19 mouse cellular contexts compared by ENCODE assay signal in genomic region chr17:8272054-8272749, GRCm38 (mm10). TPM values are rescaled to one million over a fixed set of nuclear protein-coding genes. Genes with fewer than 3 reads are reported as not detected.
A peak's percentile ranks its signal among the peaks of the same experiment; 100 is the strongest.
DNase-seq lines count a peak whose midpoint lies in the region; ATAC-seq lines count a peak whose summit lies in the region.
"Had no signal": no experiment of that assay in that cellular context is flagged by ENCODE, and none has a peak within 500 bp of the region (broad histone marks: within the 10 kb centered on the region; RNA-seq: fewer than 3 reads in every experiment).

No protein-coding gene starts in this region.

- ATAC-seq in forebrain, embryonic 11.5 days (replicated peaks; ENCODE audit: low FRiP score), result no peak
- ATAC-seq in inflammation-experienced regulatory T-cells, adult 6 months, result no peak
- no peak for ATAC-seq in neural tube, embryonic 15.5 days (ENCODE audit: low FRiP score)

- H3K27me3 ChIP-seq in forebrain, embryonic 11.5 days (ENCODE audit: control insufficient read depth, insufficient read depth, low read length), result no peaks in the 10 kb centered on the region
- H3K27me3 ChIP-seq in neural tube, embryonic 15.5 days (replicated peaks), result no peaks in the 10 kb centered on the region
- H3K27me3 ChIP-seq: lung, embryonic 15.5 days had no signal

- 53% methylated on average over 6 of the region's 6 CpGs for WGBS in forebrain, embryonic 11.5 days
- 57% methylated on average over 6 of the region's 6 CpGs for WGBS in neural tube, embryonic 15.5 days

- H3K4me2 ChIP-seq in forebrain, embryonic 11.5 days (ENCODE audit: low read depth, low read length, severe bottlenecking), result no peak overlapping the region
- H3K4me2 ChIP-seq in neural tube, embryonic 15.5 days, result no peak overlapping the region
- H3K4me2 ChIP-seq: kidney, embryonic 15.5 days; lung, embryonic 15.5 days; midbrain, embryonic 12.5 days had no signal

- no peak overlapping the region for H3K4me3 ChIP-seq in forebrain, embryonic 11.5 days (ENCODE audit: low read depth, low read length)
- no peak overlapping the region for H3K4me3 ChIP-seq in neural tube, embryonic 15.5 days (replicated peaks)
- H3K4me3 ChIP-seq: gastrocnemius, adult 2 months; kidney, embryonic 15.5 days; lung, embryonic 15.5 days; midbrain, embryonic 12.5 days had no signal

- H3K36me3 ChIP-seq in forebrain, embryonic 11.5 days (ENCODE audit: control insufficient read depth, insufficient read depth, low read length), result no peaks in the 10 kb centered on the region
- H3K36me3 ChIP-seq in neural tube, embryonic 15.5 days, result no peaks in the 10 kb centered on the region
- H3K36me3 ChIP-seq: kidney, embryonic 15.5 days; lung, embryonic 15.5 days; midbrain, embryonic 12.5 days had no signal

- no peak overlapping the region for H3K9ac ChIP-seq in forebrain, embryonic 11.5 days (ENCODE audit: low read length)
- no peak overlapping the region for H3K9ac ChIP-seq in neural tube, embryonic 15.5 days (replicated peaks)
- H3K9ac ChIP-seq: kidney, embryonic 15.5 days; lung, embryonic 15.5 days; midbrain, embryonic 12.5 days had no signal

- peak; percentile 32 for DNase-seq in adrenal gland, postnatal 14 days
- DNase-seq in adrenal gland, adult 18-20 months (ENCODE audit: low spot score in 2 of 2), result no peak
- DNase-seq in thymus, postnatal 0 days (ENCODE audit: low spot score), result peak; percentile 11
- no peak for DNase-seq in thymus, postnatal 14 days
- peak; percentile 40 for DNase-seq in lung, postnatal 14 days
- DNase-seq in forebrain, embryonic 11.5 days (ENCODE audit: low spot score), result no peak
- DNase-seq: cerebellum, adult 9-11 months; gastrocnemius, adult 2 months; left cerebral cortex, postnatal 4 days; right cerebral cortex, postnatal 4 days; thymus, postnatal 36 days had no signal

- no peaks in the 10 kb centered on the region for H3K4me1 ChIP-seq in forebrain, embryonic 11.5 days (replicated peaks; ENCODE audit: control insufficient read depth, insufficient read depth, low read length)
- no peaks in the 10 kb centered on the region for H3K4me1 ChIP-seq in neural tube, embryonic 15.5 days
- H3K4me1 ChIP-seq: lung, embryonic 15.5 days had no signal

- no peak overlapping the region for H3K27ac ChIP-seq in forebrain, embryonic 11.5 days (ENCODE audit: low read depth, low read length)
- no peak overlapping the region for H3K27ac ChIP-seq in neural tube, embryonic 15.5 days (replicated peaks)
- H3K27ac ChIP-seq: gastrocnemius, adult 2 months; kidney, embryonic 15.5 days; lung, embryonic 15.5 days; midbrain, embryonic 12.5 days had no signal

- no peaks in the 10 kb centered on the region for H3K9me3 ChIP-seq in forebrain, embryonic 11.5 days (ENCODE audit: control insufficient read depth, low read length)
- no peaks in the 10 kb centered on the region for H3K9me3 ChIP-seq in neural tube, embryonic 15.5 days (replicated peaks)
- H3K9me3 ChIP-seq: kidney, embryonic 15.5 days; lung, embryonic 15.5 days; midbrain, embryonic 12.5 days had no signal

RNA-seq across cellular contexts. Expression of gene Mpc1, which starts 10.5 kb away (rescaled TPM):
- total RNA-seq in adrenal gland, postnatal 14 days (2021), result 356 and 378 TPM in 2 replicates
- 100 to 1,000 TPM; 319 to 746 TPM for total RNA-seq in adrenal gland, adult 18-20 months (2021)
- 280 and 284 TPM in 2 replicates for polyA plus RNA-seq in thymus, postnatal 0 days (2015; fragmentation: Nextera tagmentation; extraction: Ambion mirVana)
- polyA plus RNA-seq in forebrain, embryonic 11.5 days (2014; fragmentation: Nextera tagmentation; extraction: Ambion mirVana), result 87.7 and 87.9 TPM in 2 replicates
- polyA plus RNA-seq in inflammation-experienced regulatory T-cells, adult 6 months (2017; shearing (Covaris generic)), result 100 to 1,000 TPM; 178 to 199 (median 188) TPM
- 382 and 460 TPM in 2 replicates for polyA plus RNA-seq in neural tube, embryonic 15.5 days (2015; fragmentation: Nextera tagmentation; extraction: Ambion mirVana)

RNA-seq across cellular contexts. Expression of gene Ccr6, which starts 36.4 kb away (rescaled TPM):
- total RNA-seq in adrenal gland, postnatal 14 days (2021), result 3.8 TPM in 1 of 2 replicates, not detected in the other
- not detected for total RNA-seq in adrenal gland, adult 18-20 months (2021)
- polyA plus RNA-seq in thymus, postnatal 0 days (2015; fragmentation: Nextera tagmentation; extraction: Ambion mirVana), result 1.7 and 2.0 TPM in 2 replicates
- polyA plus RNA-seq in forebrain, embryonic 11.5 days (2014; fragmentation: Nextera tagmentation; extraction: Ambion mirVana), result not detected in 2 replicates
- 100 to 1,000 TPM in 2 of 3 experiments, 10 to 100 TPM in 1; 42.1 to 112 (median 100) TPM for polyA plus RNA-seq in inflammation-experienced regulatory T-cells, adult 6 months (2017; shearing (Covaris generic))
- polyA plus RNA-seq in neural tube, embryonic 15.5 days (2015; fragmentation: Nextera tagmentation; extraction: Ambion mirVana), result 0.37 TPM in 1 of 2 replicates, not detected in the other
- total RNA-seq: gastrocnemius, adult 2 months; hematopoietic stem cell, adult 5-6 weeks; left cerebral cortex, postnatal 4 days had no signal
- polyA plus RNA-seq: heart, embryonic 14.5 days; kidney, embryonic 15.5 days; lung, embryonic 15.5 days; midbrain, embryonic 12.5 days; neural tube, embryonic 14.5 days had no signal

RNA-seq across cellular contexts. Expression of gene Sft2d1, which starts 38.7 kb away (rescaled TPM):
- 37.7 and 40.5 TPM in 2 replicates for total RNA-seq in adrenal gland, postnatal 14 days (2021)
- total RNA-seq in adrenal gland, adult 18-20 months (2021), result 10 to 100 TPM; 38.1 to 43.2 TPM
- polyA plus RNA-seq in thymus, postnatal 0 days (2015; fragmentation: Nextera tagmentation; extraction: Ambion mirVana), result 130 and 131 TPM in 2 replicates
- polyA plus RNA-seq in forebrain, embryonic 11.5 days (2014; fragmentation: Nextera tagmentation; extraction: Ambion mirVana), result 54.8 and 69.1 TPM in 2 replicates
- polyA plus RNA-seq in inflammation-experienced regulatory T-cells, adult 6 months (2017; shearing (Covaris generic)), result 100 to 1,000 TPM; 111 to 145 (median 111) TPM
- 161 and 176 TPM in 2 replicates for polyA plus RNA-seq in neural tube, embryonic 15.5 days (2015; fragmentation: Nextera tagmentation; extraction: Ambion mirVana)

Comparison
In these comparisons a context has a peak if more than half of its experiments do, and no peak if none do; other contexts are left out.
1. DNase-seq: peak in adrenal gland, postnatal 14 days (single experiment), thymus, postnatal 0 days (single experiment) and lung, postnatal 14 days (single experiment); none in adrenal gland, adult 18-20 months (0 of 2), thymus, postnatal 14 days (single experiment) and forebrain, embryonic 11.5 days (single experiment).
2. RNA of gene Ccr6, which starts 36.4 kb away (polyA plus RNA-seq): 42.1 to 112 TPM in inflammation-experienced regulatory T-cells, adult 6 months; 1.7 to 2.0 TPM in thymus, postnatal 0 days, not detected in forebrain, embryonic 11.5 days and 0.37 TPM in neural tube, embryonic 15.5 days; every median in the first group is over 10 times any median in the second.